Mouse (Mus musculus) forebrain, embryonic 12.5 days (tissue): Measurements from ENCODE around the gene Rnf111. TPM values are rescaled to one million over a fixed set of nuclear protein-coding genes. Genes with fewer than 3 reads are reported as not detected.

Experiments used
- ATAC-seq: fragments of 200-750 bp; cut with Nextera tagmentation; 2 replicates; pipeline ENCODE4 v1.8.0; 2017; ENCODE audit warnings: moderate TSS enrichment; ENCODE audit not compliant: low FRiP score
- H3K27ac ChIP-seq: fragments of 300-500 bp; sonication (generic); 2 replicates; pipeline ENCODE4 v1.5.1; 2016; ENCODE audit warnings: mild to moderate bottlenecking
- H3K27me3 ChIP-seq: fragments of 300-500 bp; sonication (generic); 2 replicates; pipeline ENCODE4 v1.6.1; 2016; ENCODE audit warnings: mild to moderate bottlenecking
- H3K36me3 ChIP-seq: fragments of 300-500 bp; sonication (generic); replicated peaks from 2 replicates; pipeline ENCODE4 v1.6.1; 2016; ENCODE audit warnings: mild to moderate bottlenecking
- H3K4me1 ChIP-seq: fragments of 300-500 bp; sonication (generic); 2 replicates; pipeline ENCODE4 v1.6.1; 2016
- H3K4me2 ChIP-seq: fragments of 300-500 bp; sonication (generic); 2 replicates; pipeline ENCODE4 v1.6.1; 2016; ENCODE audit warnings: mild to moderate bottlenecking, moderate library complexity
- H3K4me3 ChIP-seq: fragments of 300-500 bp; sonication (generic); replicated peaks from 2 replicates; pipeline ENCODE4 v1.5.1; 2016; ENCODE audit warnings: mild to moderate bottlenecking
- H3K9ac ChIP-seq: fragments of 300-500 bp; sonication (generic); 2 replicates; pipeline ENCODE4 v1.6.1; 2016; ENCODE audit warnings: mild to moderate bottlenecking
- H3K9me3 ChIP-seq: fragments of 300-500 bp; sonication (generic); 2 replicates; pipeline ENCODE4 v1.6.1; 2016
- WGBS: fragments of 180-500 bp; shearing (Covaris S2); methylation state at CpG from one replicate; pipeline ENCODE4 v1.1.7; 2016; 5-methylcytosine and 5-hydroxymethylcytosine counted together
- polyA plus RNA-seq: library from polyadenylated mRNA; unstranded; fragments of >200 nt; fragmentation: Nextera tagmentation; extraction: Ambion mirVana; gene quantifications from 2 replicates; pipeline ENCODE4 v1.2.1, GENCODE M21; 2016

Gene Rnf111
- polyA plus RNA-seq, 1 experiment from 2014 or later, result 43.0 TPM

DNA sequence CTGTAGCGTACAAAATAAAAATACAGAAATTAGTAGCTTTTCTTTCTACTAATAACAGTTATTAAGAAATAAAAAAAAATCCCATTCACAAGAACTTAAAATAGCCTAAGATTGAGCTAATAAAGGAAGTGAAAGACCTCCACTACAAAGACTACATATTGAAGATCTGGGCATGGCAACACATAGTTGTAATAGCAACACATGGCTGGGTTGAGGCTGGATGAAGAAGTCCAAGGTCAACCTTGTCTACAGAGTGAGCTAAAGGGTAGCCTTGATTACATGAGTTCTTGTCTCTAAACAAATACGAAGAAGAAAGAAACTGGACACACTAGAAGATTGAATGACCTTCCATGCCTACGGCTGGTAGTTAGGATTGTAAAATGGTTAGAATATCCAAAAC is 20.3 kb upstream of the Rnf111 start:
- H3K27me3 ChIP-seq, result no peaks in the 10 kb centered on the region
- ATAC-seq, result no peak
- no peak overlapping the region for H3K27ac ChIP-seq
- H3K4me2 ChIP-seq, result no peak overlapping the region
- 95% methylated on average over 3 of the region's 3 CpGs for WGBS
- H3K9ac ChIP-seq, result no peak overlapping the region
- H3K4me1 ChIP-seq, result no peaks in the 10 kb centered on the region
- H3K9me3 ChIP-seq, result no peaks in the 10 kb centered on the region
- H3K36me3 ChIP-seq, result no peaks in the 10 kb centered on the region
- H3K4me3 ChIP-seq, result no peak overlapping the region

DNA sequence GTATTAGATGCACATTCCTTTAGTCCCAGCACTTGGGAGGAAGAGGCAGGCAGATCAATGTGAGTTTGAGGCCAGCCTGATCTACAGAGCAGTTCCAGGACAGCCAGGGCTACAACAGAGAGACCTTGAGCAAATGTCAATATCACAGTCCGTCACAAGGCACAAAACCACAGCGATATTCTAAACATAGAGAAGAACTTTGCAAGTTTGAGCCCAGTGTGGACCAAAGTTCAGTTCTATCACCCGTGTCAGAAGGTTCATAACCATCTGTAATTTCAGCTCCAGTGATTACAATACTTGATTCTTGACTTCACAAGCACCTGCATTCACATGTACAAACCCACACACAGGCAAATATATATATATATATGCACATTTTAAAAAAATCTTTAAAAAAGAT is 17.1 kb upstream of the Rnf111 start:
- ATAC-seq, result no peak
- no peak overlapping the region for H3K27ac ChIP-seq
- WGBS, result 91% methylated on average over 3 of the region's 3 CpGs
- H3K27me3 ChIP-seq, result no peaks in the 10 kb centered on the region
- H3K36me3 ChIP-seq, result no peaks in the 10 kb centered on the region
- no peak overlapping the region for H3K9ac ChIP-seq
- no peaks in the 10 kb centered on the region for H3K9me3 ChIP-seq
- H3K4me3 ChIP-seq, result no peak overlapping the region
- no peak overlapping the region for H3K4me2 ChIP-seq
- no peaks in the 10 kb centered on the region for H3K4me1 ChIP-seq

DNA sequence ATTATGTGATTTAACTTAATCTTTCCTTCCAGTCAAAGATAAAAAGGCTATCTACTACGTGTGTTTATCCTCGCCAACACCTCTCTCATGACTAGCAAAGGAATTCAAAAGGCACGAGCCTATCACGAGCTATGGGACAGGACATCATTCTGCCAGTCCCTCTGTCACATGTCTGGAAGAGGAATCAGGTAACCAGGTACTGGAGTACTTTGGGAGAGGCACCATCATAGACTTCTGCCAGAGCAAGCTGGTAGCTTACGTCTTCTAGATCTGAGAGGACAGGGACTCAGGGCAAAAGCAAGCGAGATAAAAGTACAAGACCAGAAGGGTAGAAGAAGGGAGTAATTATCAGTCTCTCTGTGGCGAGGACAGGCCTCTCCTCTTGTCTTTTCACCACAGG is 8.2 kb upstream of the Rnf111 start:
- H3K4me1 ChIP-seq, result no peaks in the 10 kb centered on the region
- 80% methylated on average over 7 of the region's 7 CpGs for WGBS
- no peak overlapping the region for H3K4me2 ChIP-seq
- no peak overlapping the region for H3K9ac ChIP-seq
- H3K9me3 ChIP-seq, result no peaks in the 10 kb centered on the region
- no peaks in the 10 kb centered on the region for H3K27me3 ChIP-seq
- H3K36me3 ChIP-seq, result no peaks in the 10 kb centered on the region
- no peak for ATAC-seq
- no peak overlapping the region for H3K4me3 ChIP-seq
- H3K27ac ChIP-seq, result no peak overlapping the region

DNA sequence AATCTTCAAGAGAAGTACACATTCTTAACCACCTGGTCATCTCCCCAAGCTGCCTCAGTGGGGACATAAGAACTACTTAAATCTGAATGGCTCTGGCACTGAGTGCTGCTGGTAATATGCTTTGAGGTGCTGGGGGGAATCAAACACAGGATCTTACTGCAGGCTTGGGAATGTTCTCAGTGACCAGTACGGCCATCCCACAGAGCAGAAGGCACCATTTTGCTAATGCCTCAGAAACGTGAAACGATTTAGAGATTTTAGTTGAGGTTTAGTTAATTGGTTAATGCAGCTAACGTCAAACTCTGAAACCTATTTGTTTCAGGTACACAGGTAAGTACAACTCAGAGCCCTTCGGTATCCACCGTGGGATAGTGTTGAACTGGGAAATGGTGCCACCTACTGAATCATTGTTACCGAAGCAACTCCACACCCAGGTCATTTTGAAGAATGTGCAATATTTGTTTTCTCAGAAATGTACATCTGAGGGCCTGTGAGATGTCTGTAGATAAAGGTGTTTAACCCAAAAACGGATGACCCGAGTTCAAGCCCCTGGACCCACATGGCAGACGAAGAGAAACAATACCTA is 7.6 kb upstream of the Rnf111 start:
- Histone ChIP-seq H3K9ac (no peak overlapping the region), H3K9me3 (no peaks in the 10 kb centered on the region)
- WGBS, result 68% methylated on average over 10 of the region's 10 CpGs

GRCm38 (mm10) chr9:70509906-70510525 is 6.5 kb upstream of the Rnf111 start:
- Histone ChIP-seq H3K27ac (no peak overlapping the region), H3K27me3 (no peaks in the 10 kb centered on the region), H3K9ac (no peak overlapping the region), H3K4me1 (no peaks in the 10 kb centered on the region), H3K36me3 (no peaks in the 10 kb centered on the region), H3K9me3 (no peaks in the 10 kb centered on the region), H3K4me2 (no peak overlapping the region), H3K4me3 (no peak overlapping the region)
- no peak for ATAC-seq
- WGBS, result 85% methylated on average over 4 of the region's 4 CpGs

More for the DNA sequence above, 7.6 kb upstream of the Rnf111 start:
- Histone ChIP-seq H3K4me2 (no peak overlapping the region), H3K4me1 (no peaks in the 10 kb centered on the region), H3K36me3 (no peaks in the 10 kb centered on the region), H3K4me3 (no peak overlapping the region), H3K27me3 (no peaks in the 10 kb centered on the region), H3K27ac (no peak overlapping the region)
- no peak for ATAC-seq

GRCm38 (mm10) chr9:70506787-70507186 is 3.3 kb upstream of the Rnf111 start:
- Histone ChIP-seq H3K4me1 (peaks cover 11% of the 10 kb centered on the region), H3K27ac (no peak overlapping the region), H3K9ac (no peak overlapping the region), H3K36me3 (no peaks in the 10 kb centered on the region), H3K9me3 (no peaks in the 10 kb centered on the region), H3K4me3 (no peak overlapping the region), H3K4me2 (no peak overlapping the region), H3K27me3 (no peaks in the 10 kb centered on the region)
- ATAC-seq, result no peak
- WGBS, result 85% methylated on average over 8 of the region's 8 CpGs

- Histone ChIP-seq H3K4me3 (no peak overlapping the region), H3K36me3 (no peaks in the 10 kb centered on the region)
Observed at GRCm38 (mm10) chr9:70506186-70506585, 2.7 kb upstream of the Rnf111 start.

GRCm38 (mm10) chr9:70503015-70503603 is 416 bp downstream of the Rnf111 start:
- peak overlapping the region; percentile 61 for H3K4me2 ChIP-seq
- peak overlapping the region; percentile 99 for H3K27ac ChIP-seq
- H3K4me3 ChIP-seq, result peak overlapping the region; percentile 97
- H3K27me3 ChIP-seq, result no peaks in the 10 kb centered on the region
- ATAC-seq, result peak; percentile 93
- H3K4me1 ChIP-seq, result peaks cover 14% of the 10 kb centered on the region
- no peaks in the 10 kb centered on the region for H3K9me3 ChIP-seq
- under 1% methylated on average over 47 of the region's 70 CpGs for WGBS
- peak overlapping the region; percentile 97 for H3K9ac ChIP-seq
- peaks cover 7% of the 10 kb centered on the region; the same call in 1 of the 2 replicates for H3K36me3 ChIP-seq

More at GRCm38 (mm10) chr9:70506186-70506585, 2.7 kb upstream of the Rnf111 start:
- Histone ChIP-seq H3K4me2 (no peak overlapping the region), H3K27ac (no peak overlapping the region), H3K9ac (no peak overlapping the region), H3K27me3 (no peaks in the 10 kb centered on the region), H3K4me1 (peaks cover 14% of the 10 kb centered on the region), H3K9me3 (no peaks in the 10 kb centered on the region)
- 77% methylated on average over 2 of the region's 2 CpGs for WGBS
- ATAC-seq, result no peak

- Histone ChIP-seq H3K4me3 (peak overlapping the region; percentile 97), H3K4me1 (peaks cover 14% of the 10 kb centered on the region), H3K27me3 (no peaks in the 10 kb centered on the region), H3K36me3 (peaks cover 7% of the 10 kb centered on the region; the same call in 1 of the 2 replicates), H3K9ac (peak overlapping the region; percentile 97), H3K27ac (peak overlapping the region; percentile 99), H3K9me3 (no peaks in the 10 kb centered on the region), H3K4me2 (peak overlapping the region; percentile 61)
- no peak for ATAC-seq
- 41% methylated on average over 10 of the region's 10 CpGs for WGBS
Observed at GRCm38 (mm10) chr9:70502284-70503014, 1.1 kb downstream of the Rnf111 start.

GRCm38 (mm10) chr9:70496990-70497389 is 6.5 kb downstream of the Rnf111 start:
- Histone ChIP-seq H3K4me2 (no peak overlapping the region), H3K4me3 (no peak overlapping the region), H3K9me3 (no peaks in the 10 kb centered on the region), H3K27ac (no peak overlapping the region), H3K4me1 (peaks cover 5% of the 10 kb centered on the region), H3K9ac (no peak overlapping the region), H3K36me3 (peaks cover 21% of the 10 kb centered on the region), H3K27me3 (no peaks in the 10 kb centered on the region)
- ATAC-seq, result no peak

GRCm38 (mm10) chr9:70493038-70493437 is 10.5 kb downstream of the Rnf111 start:
- Histone ChIP-seq H3K9me3 (no peaks in the 10 kb centered on the region), H3K36me3 (peaks cover 18% of the 10 kb centered on the region), H3K4me1 (no peaks in the 10 kb centered on the region), H3K9ac (no peak overlapping the region), H3K4me2 (no peak overlapping the region), H3K27me3 (no peaks in the 10 kb centered on the region), H3K27ac (no peak overlapping the region), H3K4me3 (no peak overlapping the region)
- WGBS, result 93% methylated on average over 2 of the region's 2 CpGs
- no peak for ATAC-seq

DNA sequence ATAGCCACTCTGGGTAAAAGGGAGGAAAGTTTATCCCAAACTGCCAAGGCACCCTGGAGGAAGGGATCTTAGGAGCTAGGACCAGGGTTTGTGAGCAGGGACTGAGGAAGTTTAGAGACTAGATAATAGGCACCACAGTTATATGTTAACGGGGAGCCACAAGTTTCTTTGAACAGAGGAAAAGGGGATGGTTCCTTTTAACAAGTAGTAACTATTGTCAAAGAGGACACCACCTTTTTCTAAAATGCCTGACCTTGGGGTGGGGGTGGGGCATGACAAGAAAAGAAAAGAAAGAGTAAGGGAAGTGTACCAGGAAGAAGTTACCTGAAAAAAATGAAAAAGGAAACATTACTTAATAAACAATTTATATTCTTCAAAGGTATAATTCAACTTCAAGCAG is 12.3 kb downstream of the Rnf111 start:
- H3K9ac ChIP-seq, result no peak overlapping the region
- H3K36me3 ChIP-seq, result peaks cover 14% of the 10 kb centered on the region
- no peaks in the 10 kb centered on the region for H3K4me1 ChIP-seq
- no peaks in the 10 kb centered on the region for H3K9me3 ChIP-seq
- H3K27ac ChIP-seq, result no peak overlapping the region
- H3K27me3 ChIP-seq, result no peaks in the 10 kb centered on the region
- no peak for ATAC-seq
- WGBS, result 94% methylated on average over 1 of the region's 1 CpGs
- H3K4me3 ChIP-seq, result no peak overlapping the region
- no peak overlapping the region for H3K4me2 ChIP-seq
